Mouse (Mus musculus): ENCODE measurements around the gene Efna2. TPM values are rescaled to one million over a fixed set of nuclear protein-coding genes. Genes with fewer than 3 reads are reported as not detected.

The Efna2 gene
- polyA plus RNA-seq, 1 experiment from 2014 or later: 50.5 TPM

Other genes starting within 250 kb of the Efna2 start
- 89.4 and 100 TPM in 2 replicates for gene Wdr18, start 219.3 kb upstream of the Efna2 start, polyA plus RNA-seq (2016; fragmentation: Nextera tagmentation; extraction: Ambion mirVana)
- gene Grin3b, start 208.8 kb upstream of the Efna2 start, polyA plus RNA-seq (2016; fragmentation: Nextera tagmentation; extraction: Ambion mirVana): 0.23 and 0.44 TPM in 2 replicates
- gene Tmem259, start 195.2 kb upstream of the Efna2 start, polyA plus RNA-seq (2016; fragmentation: Nextera tagmentation; extraction: Ambion mirVana): 23.1 and 25.5 TPM in 2 replicates
- gene Cnn2, start 190.9 kb upstream of the Efna2 start, polyA plus RNA-seq (2016; fragmentation: Nextera tagmentation; extraction: Ambion mirVana): 178 and 204 TPM in 2 replicates
- gene Abca7, start 183.0 kb upstream of the Efna2 start, polyA plus RNA-seq (2016; fragmentation: Nextera tagmentation; extraction: Ambion mirVana): 6.9 and 7.7 TPM in 2 replicates
- 8.7 and 8.9 TPM in 2 replicates for gene Arhgap45, start 162.8 kb upstream of the Efna2 start, polyA plus RNA-seq (2016; fragmentation: Nextera tagmentation; extraction: Ambion mirVana)
- 163 and 171 TPM in 2 replicates for gene Polr2e, start 139.7 kb upstream of the Efna2 start, polyA plus RNA-seq (2016; fragmentation: Nextera tagmentation; extraction: Ambion mirVana)
- gene Gpx4, start 132.3 kb upstream of the Efna2 start, polyA plus RNA-seq (2016; fragmentation: Nextera tagmentation; extraction: Ambion mirVana): 449 and 484 TPM in 2 replicates
- 15.1 TPM in 2 replicates for gene Sbno2, start 73.9 kb upstream of the Efna2 start, polyA plus RNA-seq (2016; fragmentation: Nextera tagmentation; extraction: Ambion mirVana)
- 13.1 and 16.1 TPM in 2 replicates for gene Stk11, start 63.7 kb upstream of the Efna2 start, polyA plus RNA-seq (2016; fragmentation: Nextera tagmentation; extraction: Ambion mirVana)
- 351 and 385 TPM in 2 replicates for gene Atp5d, start 40.9 kb upstream of the Efna2 start, polyA plus RNA-seq (2016; fragmentation: Nextera tagmentation; extraction: Ambion mirVana)
- gene Cbarp, start 38.6 kb upstream of the Efna2 start, polyA plus RNA-seq (2016; fragmentation: Nextera tagmentation; extraction: Ambion mirVana): 18.4 and 22.3 TPM in 2 replicates
- 42.1 and 54.5 TPM in 2 replicates for gene Midn, start 31.2 kb upstream of the Efna2 start, polyA plus RNA-seq (2016; fragmentation: Nextera tagmentation; extraction: Ambion mirVana)
- gene Cirbp, start 13.5 kb upstream of the Efna2 start, polyA plus RNA-seq (2016; fragmentation: Nextera tagmentation; extraction: Ambion mirVana): 235 and 271 TPM in 2 replicates
- 12.0 and 13.3 TPM in 2 replicates for gene 1600002K03Rik, start 6.5 kb upstream of the Efna2 start, polyA plus RNA-seq (2016; fragmentation: Nextera tagmentation; extraction: Ambion mirVana)
- 50.0 and 58.8 TPM in 2 replicates for gene Mum1, start 47.0 kb downstream of the Efna2 start, polyA plus RNA-seq (2016; fragmentation: Nextera tagmentation; extraction: Ambion mirVana)
- 177 and 220 TPM in 2 replicates for gene Ndufs7, start 69.6 kb downstream of the Efna2 start, polyA plus RNA-seq (2016; fragmentation: Nextera tagmentation; extraction: Ambion mirVana)
- 26.6 and 29.6 TPM in 2 replicates for gene Gamt, start 81.5 kb downstream of the Efna2 start, polyA plus RNA-seq (2016; fragmentation: Nextera tagmentation; extraction: Ambion mirVana)
- 67.1 and 76.9 TPM in 2 replicates for gene Dazap1, start 82.0 kb downstream of the Efna2 start, polyA plus RNA-seq (2016; fragmentation: Nextera tagmentation; extraction: Ambion mirVana)
- gene Rps15, start 113.0 kb downstream of the Efna2 start, polyA plus RNA-seq (2016; fragmentation: Nextera tagmentation; extraction: Ambion mirVana): 530 and 668 TPM in 2 replicates
- 170 and 191 TPM in 2 replicates for gene Apc2, start 116.5 kb downstream of the Efna2 start, polyA plus RNA-seq (2016; fragmentation: Nextera tagmentation; extraction: Ambion mirVana)
- 38.4 and 39.7 TPM in 2 replicates for gene 2310011J03Rik, start 141.1 kb downstream of the Efna2 start, polyA plus RNA-seq (2016; fragmentation: Nextera tagmentation; extraction: Ambion mirVana)
- gene Pcsk4, start 150.0 kb downstream of the Efna2 start, polyA plus RNA-seq (2016; fragmentation: Nextera tagmentation; extraction: Ambion mirVana): 2.2 and 2.8 TPM in 2 replicates
- gene Reep6, start 150.5 kb downstream of the Efna2 start, polyA plus RNA-seq (2016; fragmentation: Nextera tagmentation; extraction: Ambion mirVana): 3.2 and 4.1 TPM in 2 replicates
- gene Adamtsl5, start 168.9 kb downstream of the Efna2 start, polyA plus RNA-seq (2016; fragmentation: Nextera tagmentation; extraction: Ambion mirVana): 0.38 and 0.77 TPM in 2 replicates
- 0.35 and 0.50 TPM in 2 replicates for gene Plk5, start 177.0 kb downstream of the Efna2 start, polyA plus RNA-seq (2016; fragmentation: Nextera tagmentation; extraction: Ambion mirVana)
- 21.4 and 24.8 TPM in 2 replicates for gene Mex3d, start 208.2 kb downstream of the Efna2 start, polyA plus RNA-seq (2016; fragmentation: Nextera tagmentation; extraction: Ambion mirVana)
- 275 and 296 TPM in 2 replicates for gene Mbd3, start 220.1 kb downstream of the Efna2 start, polyA plus RNA-seq (2016; fragmentation: Nextera tagmentation; extraction: Ambion mirVana)
- 312 and 406 TPM in 2 replicates for gene Uqcr11, start 227.3 kb downstream of the Efna2 start, polyA plus RNA-seq (2016; fragmentation: Nextera tagmentation; extraction: Ambion mirVana)

Data from hindbrain, embryonic 12.5 days (tissue).